Mouse (Mus musculus) midbrain, embryonic 16.5 days (tissue): ENCODE results near the gene Helt. TPM values are rescaled to one million over a fixed set of nuclear protein-coding genes. Genes with fewer than 3 reads are reported as not detected.
"Not testable (repeated sequence)": the region's sequence is repeated elsewhere in the genome, so short reads cannot be mapped to it uniquely, and the experiment has no call there.

Source experiments
- ATAC-seq: fragments of 200-750 bp; cut with Nextera tagmentation; 2 replicates; pipeline ENCODE4 v1.8.0; 2017; ENCODE audit warnings: moderate TSS enrichment
- H3K27ac ChIP-seq: fragments of 300-500 bp; sonication (generic); 2 replicates; pipeline ENCODE4 v1.5.1; 2014; ENCODE audit warnings: mild to moderate bottlenecking, low read length, mixed read lengths
- H3K27me3 ChIP-seq: fragments of 300-500 bp; sonication (generic); 2 replicates; pipeline ENCODE4 v1.6.1; 2014; ENCODE audit warnings: low read depth, low read length, mixed read lengths; ENCODE audit not compliant: control insufficient read depth, insufficient read depth
- H3K36me3 ChIP-seq: fragments of 300-500 bp; sonication (generic); 2 replicates; pipeline ENCODE4 v1.6.1; 2014; ENCODE audit warnings: mild to moderate bottlenecking, low read length, moderate library complexity, mixed read lengths; ENCODE audit not compliant: control insufficient read depth, insufficient read depth
- H3K4me1 ChIP-seq: fragments of 300-500 bp; sonication (generic); 2 replicates; pipeline ENCODE4 v1.6.1; 2014; ENCODE audit warnings: mild to moderate bottlenecking, low read length, mixed read lengths; ENCODE audit not compliant: control insufficient read depth, insufficient read depth
- H3K4me2 ChIP-seq: fragments of 300-500 bp; sonication (generic); 2 replicates; pipeline ENCODE4 v1.6.1; 2014; ENCODE audit warnings: mild to moderate bottlenecking, low read length, mixed read lengths
- H3K4me3 ChIP-seq: fragments of 300-500 bp; sonication (generic); 2 replicates; pipeline ENCODE4 v1.5.1; 2014; ENCODE audit warnings: low read depth, mild to moderate bottlenecking, low read length, moderate library complexity, mixed read lengths
- H3K9ac ChIP-seq: fragments of 300-500 bp; sonication (generic); 2 replicates; pipeline ENCODE4 v1.6.1; 2014; ENCODE audit warnings: low read depth, low read length, mixed read lengths
- H3K9me3 ChIP-seq: fragments of 300-500 bp; sonication (generic); replicated peaks from 2 replicates; pipeline ENCODE4 v1.6.1; 2014; ENCODE audit warnings: mild to moderate bottlenecking, low read length, mixed read lengths; ENCODE audit not compliant: control insufficient read depth, poor library complexity, severe bottlenecking
- WGBS: fragments of 180-500 bp; shearing (Covaris S2); extraction: QIAGEN DNeasy Blood & Tissue Kit; methylation state at CpG from one replicate; pipeline ENCODE4 v1.1.7; 2014; 5-methylcytosine and 5-hydroxymethylcytosine counted together
- polyA plus RNA-seq: library from polyadenylated mRNA; unstranded; fragments of >200 nt; fragmentation: Nextera tagmentation; extraction: Ambion mirVana; gene quantifications from 2 replicates; pipeline ENCODE4 v1.2.1, GENCODE M21; 2015

The Helt gene
- polyA plus RNA-seq, 1 experiment from 2014 or later = 2.8 TPM

GRCm38 (mm10) chr8:46266801-46267200 lies 27.7 kb downstream of the Helt start:
- Histone ChIP-seq H3K27me3 (no peaks in the 10 kb centered on the region), H3K4me1 (no peaks in the 10 kb centered on the region), H3K27ac (no peak overlapping the region), H3K4me2 (no peak overlapping the region), H3K9me3 (no peaks in the 10 kb centered on the region), H3K4me3 (no peak overlapping the region), H3K36me3 (no peaks in the 10 kb centered on the region), H3K9ac (no peak overlapping the region)
- 45% methylated on average over 4 of the region's 4 CpGs for WGBS
- ATAC-seq = no peak

GRCm38 (mm10) chr8:46264206-46264605 lies 30.3 kb downstream of the Helt start:
- H3K27ac ChIP-seq, H3K27me3 ChIP-seq, H3K9me3 ChIP-seq, H3K9ac ChIP-seq, H3K36me3 ChIP-seq, H3K4me1 ChIP-seq, ATAC-seq, H3K4me2 ChIP-seq, H3K4me3 ChIP-seq: not testable (repeated sequence)
- 91% methylated on average over 4 of the region's 4 CpGs for WGBS

DNA sequence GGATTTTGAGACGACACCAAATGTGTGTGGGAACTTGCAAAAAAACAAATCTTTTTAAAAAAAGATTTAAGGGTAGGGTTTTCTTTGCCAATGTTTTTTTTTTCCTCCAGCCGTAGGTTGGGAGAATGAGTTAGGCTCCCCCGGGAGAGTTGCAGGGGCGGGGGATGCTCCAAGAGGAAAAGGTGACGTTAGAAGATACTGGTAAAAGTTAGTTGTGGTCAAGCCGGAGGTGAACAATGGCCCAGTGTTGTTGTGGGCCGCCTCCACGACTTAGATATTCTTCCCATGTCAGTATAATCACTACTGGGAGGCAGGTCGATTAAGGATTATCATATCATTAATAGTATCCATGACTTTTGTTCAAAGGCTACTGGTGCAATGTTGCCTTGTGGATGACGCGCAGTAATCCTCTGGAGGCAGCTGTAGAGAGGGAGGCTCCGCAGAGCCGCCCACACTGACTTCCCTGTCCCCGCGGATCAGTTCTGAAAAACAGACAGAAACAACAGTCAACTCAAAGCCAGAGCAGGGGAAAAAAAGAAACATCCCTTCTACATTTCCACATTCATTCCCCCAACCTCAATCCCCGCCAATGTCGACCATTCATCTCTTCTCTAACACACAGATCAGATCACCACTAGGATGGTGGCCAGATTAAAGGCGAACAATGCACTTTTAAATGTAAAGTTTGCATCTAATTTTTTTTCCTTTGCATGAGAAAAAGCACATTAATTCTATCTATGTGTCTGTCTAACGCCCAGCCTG lies 36.4 kb downstream of the Helt start:
- H3K9ac ChIP-seq = no peak overlapping the region
- no peaks in the 10 kb centered on the region for H3K36me3 ChIP-seq
- WGBS = 11% methylated on average over 19 of the region's 19 CpGs
- H3K4me1 ChIP-seq = peaks cover 3% of the 10 kb centered on the region; the same call in 1 of the 2 replicates
- peak overlapping the region; percentile 44 for H3K4me2 ChIP-seq
- H3K9me3 ChIP-seq = no peaks in the 10 kb centered on the region
- no peak overlapping the region for H3K27ac ChIP-seq
- peak; percentile 54; the same call in 1 of the 2 replicates for ATAC-seq
- H3K27me3 ChIP-seq = no peaks in the 10 kb centered on the region
- H3K4me3 ChIP-seq = no peak overlapping the region

DNA sequence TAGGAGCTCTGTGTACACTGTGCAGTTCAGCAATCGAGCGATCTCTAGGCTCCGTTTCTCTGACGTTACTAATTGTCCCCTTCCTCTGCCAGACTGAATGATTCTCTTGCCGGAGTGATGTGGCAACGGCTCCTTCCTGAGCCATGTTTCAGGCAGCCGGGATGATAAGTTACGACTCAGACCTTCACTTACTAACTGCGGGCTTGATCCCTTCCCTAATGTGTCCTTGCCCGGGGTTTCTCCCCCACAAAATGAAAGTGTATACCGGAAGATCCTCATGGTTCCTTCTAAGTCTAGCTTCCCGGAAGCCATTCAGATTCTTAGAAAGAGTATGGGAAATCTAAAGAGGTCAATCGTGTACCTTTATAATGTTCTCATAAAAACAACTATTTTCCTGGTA lies 42.0 kb downstream of the Helt start:
- H3K4me2 ChIP-seq = no peak overlapping the region
- WGBS = 83% methylated on average over 13 of the region's 13 CpGs
- no peak overlapping the region for H3K4me3 ChIP-seq
- no peaks in the 10 kb centered on the region for H3K36me3 ChIP-seq
- H3K27ac ChIP-seq = no peak overlapping the region
- ATAC-seq = no peak
- H3K9me3 ChIP-seq = no peaks in the 10 kb centered on the region
- no peaks in the 10 kb centered on the region for H3K4me1 ChIP-seq
- H3K27me3 ChIP-seq = no peaks in the 10 kb centered on the region
- no peak overlapping the region for H3K9ac ChIP-seq

- H3K4me2 ChIP-seq = peak overlapping the region; percentile 38
- 35% methylated on average over 10 of the region's 10 CpGs for WGBS
- no peaks in the 10 kb centered on the region for H3K9me3 ChIP-seq
- no peaks in the 10 kb centered on the region for H3K4me1 ChIP-seq
- H3K36me3 ChIP-seq = no peaks in the 10 kb centered on the region
- H3K4me3 ChIP-seq = no peak overlapping the region; the same call in 1 of the 2 replicates
- H3K27me3 ChIP-seq = no peaks in the 10 kb centered on the region
- H3K9ac ChIP-seq = no peak overlapping the region
- no peak for ATAC-seq
- no peak overlapping the region for H3K27ac ChIP-seq
Observed at GRCm38 (mm10) chr8:46251561-46251960, 42.9 kb downstream of the Helt start.

- H3K36me3 ChIP-seq = no peaks in the 10 kb centered on the region
- no peak overlapping the region for H3K9ac ChIP-seq
- 20% methylated on average over 11 of the region's 11 CpGs for WGBS
- H3K9me3 ChIP-seq = no peaks in the 10 kb centered on the region
- H3K27me3 ChIP-seq = no peaks in the 10 kb centered on the region; the same call in 1 of the 2 replicates
- no peaks in the 10 kb centered on the region for H3K4me1 ChIP-seq
- ATAC-seq = no peak
- H3K4me2 ChIP-seq = no peak overlapping the region
- H3K27ac ChIP-seq = no peak overlapping the region
- no peak overlapping the region for H3K4me3 ChIP-seq
Observed at GRCm38 (mm10) chr8:46246346-46246745, 48.1 kb downstream of the Helt start.

GRCm38 (mm10) chr8:46242946-46243345 lies 51.5 kb downstream of the Helt start:
- no peak for ATAC-seq
- Histone ChIP-seq H3K27ac (no peak overlapping the region), H3K4me1 (no peaks in the 10 kb centered on the region), H3K9ac (no peak overlapping the region), H3K9me3 (no peaks in the 10 kb centered on the region), H3K27me3 (peaks cover 6% of the 10 kb centered on the region; the same call in 1 of the 2 replicates), H3K36me3 (no peaks in the 10 kb centered on the region), H3K4me2 (no peak overlapping the region), H3K4me3 (no peak overlapping the region)
- WGBS = 46% methylated on average over 7 of the region's 7 CpGs

Other genes with a start within 250 kb of the Helt start
- gene Cfap97, start 142.9 kb downstream of the Helt start, polyA plus RNA-seq = 29.2 and 30.4 TPM in 2 replicates
- gene Snx25, start 142.5 kb downstream of the Helt start, polyA plus RNA-seq = 9.3 and 10.1 TPM in 2 replicates
- gene Slc25a4, start 83.4 kb downstream of the Helt start, polyA plus RNA-seq = 889 and 969 TPM in 2 replicates
- gene Acsl1, start 176.4 kb upstream of the Helt start, polyA plus RNA-seq = 17.9 and 20.2 TPM in 2 replicates